Mouse (Mus musculus): ENCODE results near the gene Ctdsp2. TPM values are rescaled to one million over a fixed set of nuclear protein-coding genes. Genes with fewer than 3 reads are reported as not detected.

The Ctdsp2 gene
- polyA plus RNA-seq, 1 experiment, result 179 TPM

DNA sequence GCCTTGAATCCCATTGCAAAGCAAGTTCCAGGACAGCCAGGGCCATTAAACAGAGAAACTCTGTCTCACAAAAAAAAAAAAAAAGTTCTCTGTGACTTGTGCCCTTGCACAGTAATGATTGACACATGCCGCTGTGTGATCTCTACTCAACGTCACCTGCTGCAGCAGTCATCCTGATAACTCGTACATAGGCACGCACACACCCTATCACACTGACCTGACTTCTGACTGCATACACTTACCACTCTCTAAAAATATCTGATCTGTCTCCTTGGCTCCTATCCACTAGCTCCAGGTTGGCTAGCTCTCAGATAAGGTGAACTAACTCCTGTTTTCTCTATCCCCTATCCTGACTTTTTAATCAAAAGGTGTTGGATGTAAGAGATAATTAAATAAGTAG lies 27.9 kb upstream of the Ctdsp2 start:
- H3K4me1 ChIP-seq (replicated peaks; ENCODE audit: control insufficient read depth, insufficient read depth, low read length), result no peaks in the 10 kb centered on the region; the same call in 1 of the 2 replicates
- no peaks in the 10 kb centered on the region for H3K36me3 ChIP-seq (ENCODE audit: control insufficient read depth, insufficient read depth, low read length)
- TF ChIP-seq CTCF (IDR thresholded peaks at IDR 0.05; ENCODE audit: borderline replicate concordance, control insufficient read depth, extremely low read depth, insufficient read depth, low read length, poor library complexity) (no peak), POLR2A (IDR thresholded peaks at IDR 0.05; ENCODE audit: control insufficient read depth, extremely low read depth, insufficient read depth, low read length, poor library complexity) (no peak)
- no peak overlapping the region for H3K27ac ChIP-seq (ENCODE audit: control insufficient read depth, insufficient read depth, low read length)
- WGBS, result 97% methylated on average over 4 of the region's 4 CpGs
- no peaks in the 10 kb centered on the region for H3K27me3 ChIP-seq (ENCODE audit: control insufficient read depth, insufficient read depth, low read length)
- DNase-seq, result no peak
- no peak overlapping the region for H3K4me3 ChIP-seq (ENCODE audit: control insufficient read depth, insufficient read depth, low read length)

DNA sequence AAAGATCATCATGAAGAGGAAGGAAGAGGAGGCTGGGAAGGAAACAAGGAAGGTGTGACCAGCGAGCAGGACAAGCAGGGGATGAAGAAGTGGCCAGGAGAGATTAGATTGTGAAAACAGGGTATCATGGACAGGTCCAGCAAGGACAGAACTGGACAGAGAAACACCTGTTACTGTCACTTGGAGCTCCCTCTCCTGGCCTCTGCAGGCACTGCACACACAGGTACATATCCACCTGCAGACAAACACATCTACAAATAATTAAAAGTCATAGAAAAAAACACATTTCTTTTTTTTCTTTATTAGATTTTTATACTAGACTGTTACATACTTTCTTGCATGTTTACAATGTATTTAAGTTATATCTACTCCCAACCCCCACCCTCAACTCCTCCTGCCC lies 26.1 kb upstream of the Ctdsp2 start:
- no peak overlapping the region for H3K4me3 ChIP-seq (ENCODE audit: control insufficient read depth, insufficient read depth, low read length)
- no peaks in the 10 kb centered on the region for H3K27me3 ChIP-seq (ENCODE audit: control insufficient read depth, insufficient read depth, low read length)
- H3K36me3 ChIP-seq (ENCODE audit: control insufficient read depth, insufficient read depth, low read length), result no peaks in the 10 kb centered on the region
- WGBS, result 94% methylated on average over 1 of the region's 1 CpGs
- no peak for DNase-seq
- no peak for TF ChIP-seq CTCF (IDR thresholded peaks at IDR 0.05; ENCODE audit: borderline replicate concordance, control insufficient read depth, extremely low read depth, insufficient read depth, low read length, poor library complexity)
- TF ChIP-seq POLR2A (IDR thresholded peaks at IDR 0.05; ENCODE audit: control insufficient read depth, extremely low read depth, insufficient read depth, low read length, poor library complexity), result no peak
- H3K4me1 ChIP-seq (replicated peaks; ENCODE audit: control insufficient read depth, insufficient read depth, low read length), result no peaks in the 10 kb centered on the region; the same call in 1 of the 2 replicates
- H3K27ac ChIP-seq (ENCODE audit: control insufficient read depth, insufficient read depth, low read length), result no peak overlapping the region

DNA sequence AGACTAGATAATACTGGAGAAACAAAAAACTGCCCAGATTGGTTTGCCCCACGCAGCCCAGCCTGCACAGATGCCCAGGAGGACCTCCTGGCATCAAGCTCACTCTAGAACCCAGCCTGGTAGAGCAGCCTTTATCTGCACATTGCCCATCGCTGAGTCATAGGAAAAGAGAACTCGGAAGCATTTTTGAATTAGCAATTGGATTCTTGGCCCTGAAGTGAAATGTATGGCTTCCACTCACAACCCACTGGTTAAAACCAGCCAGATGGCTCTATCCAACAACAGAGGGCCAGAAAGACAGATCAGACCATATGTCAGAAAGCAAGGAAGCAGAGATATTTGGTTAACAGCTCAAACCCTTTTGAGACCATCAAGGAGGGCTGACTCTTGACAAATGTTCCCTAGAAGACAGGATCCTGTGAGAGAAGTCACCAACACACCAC lies 25.5 kb upstream of the Ctdsp2 start:
- Histone ChIP-seq H3K36me3 (ENCODE audit: control insufficient read depth, insufficient read depth, low read length) (no peaks in the 10 kb centered on the region), H3K4me1 (replicated peaks; ENCODE audit: control insufficient read depth, insufficient read depth, low read length) (no peaks in the 10 kb centered on the region), H3K27ac (ENCODE audit: control insufficient read depth, insufficient read depth, low read length) (no peak overlapping the region), H3K4me3 (ENCODE audit: control insufficient read depth, insufficient read depth, low read length) (no peak overlapping the region), H3K27me3 (ENCODE audit: control insufficient read depth, insufficient read depth, low read length) (no peaks in the 10 kb centered on the region)
- TF ChIP-seq CTCF (IDR thresholded peaks at IDR 0.05; ENCODE audit: borderline replicate concordance, control insufficient read depth, extremely low read depth, insufficient read depth, low read length, poor library complexity) (no peak), POLR2A (IDR thresholded peaks at IDR 0.05; ENCODE audit: control insufficient read depth, extremely low read depth, insufficient read depth, low read length, poor library complexity) (no peak)
- no peak for DNase-seq
- 90% methylated on average over 3 of the region's 3 CpGs for WGBS

DNA sequence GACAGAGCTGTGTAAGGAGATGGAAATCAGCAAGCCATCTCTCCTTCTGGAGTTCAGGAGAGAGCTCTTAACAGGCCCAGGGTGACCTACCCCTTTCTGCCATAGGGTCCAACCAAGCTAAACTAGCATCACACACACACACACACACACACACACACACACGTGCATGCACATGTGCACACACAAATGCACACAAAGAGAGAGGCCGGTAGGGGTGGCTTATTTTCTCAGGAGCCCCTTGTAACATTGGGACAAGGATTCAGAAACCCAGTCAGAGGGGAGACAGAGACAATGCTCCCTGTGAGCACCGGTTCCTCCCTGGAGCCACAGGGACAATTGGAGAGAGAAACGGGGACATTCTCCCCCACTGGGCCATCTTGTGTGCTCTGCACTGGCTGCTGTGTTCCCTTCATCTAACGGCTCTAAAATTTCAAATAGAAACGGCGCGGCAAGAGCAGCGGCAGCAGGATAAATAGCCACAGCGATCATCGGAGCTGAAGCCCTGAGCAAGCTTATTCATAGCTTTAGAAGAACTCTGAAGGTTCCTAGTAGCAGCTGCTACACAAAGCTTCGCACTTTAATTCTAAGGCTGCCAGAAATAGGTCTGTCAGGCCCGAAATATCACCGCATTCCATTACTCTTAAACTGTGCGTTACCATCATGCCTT lies 21.7 kb upstream of the Ctdsp2 start:
- no peaks in the 10 kb centered on the region for H3K36me3 ChIP-seq (ENCODE audit: control insufficient read depth, insufficient read depth, low read length)
- WGBS, result 90% methylated on average over 15 of the region's 15 CpGs
- no peak overlapping the region for H3K27ac ChIP-seq (ENCODE audit: control insufficient read depth, insufficient read depth, low read length)
- no peak for DNase-seq
- H3K4me1 ChIP-seq (replicated peaks; ENCODE audit: control insufficient read depth, insufficient read depth, low read length), result no peaks in the 10 kb centered on the region
- H3K4me3 ChIP-seq (ENCODE audit: control insufficient read depth, insufficient read depth, low read length), result no peak overlapping the region
- H3K27me3 ChIP-seq (ENCODE audit: control insufficient read depth, insufficient read depth, low read length), result no peaks in the 10 kb centered on the region
- TF ChIP-seq CTCF (IDR thresholded peaks at IDR 0.05; ENCODE audit: borderline replicate concordance, control insufficient read depth, extremely low read depth, insufficient read depth, low read length, poor library complexity), result no peak
- TF ChIP-seq POLR2A (IDR thresholded peaks at IDR 0.05; ENCODE audit: control insufficient read depth, extremely low read depth, insufficient read depth, low read length, poor library complexity), result no peak

DNA sequence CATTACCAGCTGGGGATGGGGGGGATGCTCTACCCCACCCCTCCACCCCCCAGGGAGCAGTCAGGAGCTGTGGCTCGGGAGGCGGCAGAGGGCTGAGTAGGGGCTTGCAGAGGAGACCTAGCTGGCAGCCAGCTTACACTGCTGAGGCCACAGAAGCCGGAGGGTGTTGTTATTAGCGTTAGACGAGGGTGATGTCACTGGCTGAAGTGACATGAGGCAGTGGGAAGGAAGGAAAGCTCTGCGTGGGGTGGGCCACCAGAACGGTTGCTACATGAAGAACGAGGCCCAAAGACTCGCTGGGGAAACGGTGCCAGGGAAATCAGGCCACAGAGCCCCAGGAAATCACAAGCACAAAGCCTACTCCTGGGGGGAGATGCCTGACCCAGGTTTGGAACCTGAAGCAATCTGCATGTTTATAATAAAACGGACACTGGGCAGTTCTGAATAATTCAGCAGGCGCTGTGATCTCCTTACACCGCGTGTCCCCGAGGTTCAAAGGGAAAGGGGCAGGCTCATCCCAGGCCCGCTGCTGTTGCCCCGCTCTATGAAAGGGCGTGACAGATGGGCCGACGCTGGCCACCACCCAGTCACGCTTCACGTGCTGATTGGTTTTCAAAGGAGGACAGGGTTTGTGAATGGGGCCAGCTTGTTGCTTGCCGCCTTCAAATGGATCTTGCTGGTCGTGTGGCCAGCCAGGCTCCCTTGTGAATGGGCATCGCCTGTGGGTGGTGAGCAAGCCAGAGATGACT lies 21.0 kb upstream of the Ctdsp2 start:
- WGBS, result 48% methylated on average over 25 of the region's 25 CpGs
- no peak for TF ChIP-seq POLR2A (IDR thresholded peaks at IDR 0.05; ENCODE audit: control insufficient read depth, extremely low read depth, insufficient read depth, low read length, poor library complexity)
- TF ChIP-seq CTCF (IDR thresholded peaks at IDR 0.05; ENCODE audit: borderline replicate concordance, control insufficient read depth, extremely low read depth, insufficient read depth, low read length, poor library complexity), result no peak
- DNase-seq, result no peak
- H3K27me3 ChIP-seq (ENCODE audit: control insufficient read depth, insufficient read depth, low read length), result no peaks in the 10 kb centered on the region
- H3K27ac ChIP-seq (ENCODE audit: control insufficient read depth, insufficient read depth, low read length), result no peak overlapping the region
- no peaks in the 10 kb centered on the region for H3K36me3 ChIP-seq (ENCODE audit: control insufficient read depth, insufficient read depth, low read length)
- no peaks in the 10 kb centered on the region for H3K4me1 ChIP-seq (replicated peaks; ENCODE audit: control insufficient read depth, insufficient read depth, low read length)
- no peak overlapping the region for H3K4me3 ChIP-seq (ENCODE audit: control insufficient read depth, insufficient read depth, low read length)

DNA sequence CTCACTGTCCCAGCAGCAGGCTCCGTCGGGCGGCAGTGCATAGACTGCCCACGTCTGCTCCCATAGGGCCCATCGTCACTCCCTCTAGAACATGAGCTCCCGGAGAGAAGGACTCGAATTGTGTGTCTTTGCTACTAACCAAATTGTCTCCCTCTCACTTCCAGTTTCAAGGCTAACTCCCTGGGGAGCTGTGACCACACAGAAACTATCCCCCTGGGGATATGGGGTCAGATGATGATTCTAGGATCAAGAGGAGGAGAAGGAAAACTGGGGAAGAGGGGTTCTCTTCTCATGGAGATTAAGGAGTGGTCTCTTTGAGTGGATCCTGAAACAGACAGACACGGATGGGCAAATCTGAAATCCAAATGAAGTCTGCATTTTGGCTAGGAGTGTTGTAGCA lies 18.0 kb upstream of the Ctdsp2 start:
- no peaks in the 10 kb centered on the region for H3K36me3 ChIP-seq (ENCODE audit: control insufficient read depth, insufficient read depth, low read length)
- no peaks in the 10 kb centered on the region for H3K4me1 ChIP-seq (replicated peaks; ENCODE audit: control insufficient read depth, insufficient read depth, low read length)
- WGBS, result 92% methylated on average over 8 of the region's 8 CpGs
- H3K4me3 ChIP-seq (ENCODE audit: control insufficient read depth, insufficient read depth, low read length), result no peak overlapping the region
- TF ChIP-seq POLR2A (IDR thresholded peaks at IDR 0.05; ENCODE audit: control insufficient read depth, extremely low read depth, insufficient read depth, low read length, poor library complexity), result no peak
- TF ChIP-seq CTCF (IDR thresholded peaks at IDR 0.05; ENCODE audit: borderline replicate concordance, control insufficient read depth, extremely low read depth, insufficient read depth, low read length, poor library complexity), result no peak
- H3K27ac ChIP-seq (ENCODE audit: control insufficient read depth, insufficient read depth, low read length), result no peak overlapping the region
- no peak for DNase-seq
- H3K27me3 ChIP-seq (ENCODE audit: control insufficient read depth, insufficient read depth, low read length), result no peaks in the 10 kb centered on the region

All from thymus, adult 2 months (tissue).